Mouse (Mus musculus): ENCODE results near the gene Ubxn1.

The Ubxn1 gene

DNA sequence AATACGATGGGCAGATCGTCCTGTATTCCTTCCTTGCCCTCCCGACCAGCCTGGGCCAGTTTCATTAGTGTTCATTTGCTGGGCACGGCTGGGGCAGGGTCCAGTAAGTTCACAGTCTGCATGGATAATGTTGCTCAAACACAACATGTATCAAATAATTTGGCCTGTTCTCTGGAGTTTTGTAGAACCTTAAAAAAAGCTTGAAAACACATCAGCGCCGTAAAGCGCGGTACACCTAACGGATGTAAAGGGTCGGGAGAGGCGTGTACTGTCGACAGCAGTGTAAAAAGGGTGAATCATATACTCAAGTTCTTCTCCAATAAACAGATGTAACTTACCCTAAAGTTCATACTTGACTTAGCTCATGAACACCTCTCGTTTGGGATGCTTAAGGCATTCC is 27.3 kb downstream of the Ubxn1 start:
- DNase-seq (ENCODE audit: extremely low spot score): no peak

DNA sequence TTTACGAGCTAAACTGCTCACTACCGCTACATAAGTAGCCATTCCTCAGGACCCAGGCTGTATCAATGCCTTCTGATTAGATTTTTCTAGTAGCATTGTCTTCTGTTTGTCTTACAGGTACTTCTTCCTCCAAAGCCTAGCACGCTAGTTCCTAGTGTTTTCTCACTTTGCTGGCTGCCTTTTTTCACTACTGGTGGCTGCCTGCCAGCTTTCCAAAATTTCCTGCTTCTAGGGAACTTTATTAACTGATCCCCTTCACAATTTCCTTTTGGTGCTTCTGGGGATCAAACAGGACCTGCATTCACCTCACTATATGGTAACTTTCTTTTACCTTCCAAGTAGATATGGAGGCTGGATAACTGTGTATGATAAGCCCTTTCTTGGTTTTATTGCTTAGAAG is 27.8 kb downstream of the Ubxn1 start:
- DNase-seq (ENCODE audit: extremely low spot score): no peak

DNA sequence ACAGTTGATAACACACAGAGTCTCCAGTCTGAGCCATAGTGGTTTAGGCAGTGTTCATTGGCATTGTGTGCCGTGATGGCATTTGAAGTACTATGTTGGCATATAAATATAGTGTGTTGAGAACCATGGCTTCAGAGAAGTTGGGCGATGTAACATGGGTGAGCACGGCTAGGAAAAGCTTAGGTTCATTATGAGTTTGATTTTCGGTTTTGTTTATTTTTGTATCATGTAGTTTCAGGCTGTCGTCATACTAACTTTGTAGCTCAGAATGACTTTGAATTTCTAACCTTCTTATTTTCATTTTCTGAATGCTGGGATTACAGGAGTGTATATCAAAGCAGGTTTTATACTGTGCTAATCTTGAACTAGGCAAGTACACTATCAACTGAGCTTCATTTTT is 32.1 kb downstream of the Ubxn1 start:
- DNase-seq (ENCODE audit: extremely low spot score): no peak

DNA sequence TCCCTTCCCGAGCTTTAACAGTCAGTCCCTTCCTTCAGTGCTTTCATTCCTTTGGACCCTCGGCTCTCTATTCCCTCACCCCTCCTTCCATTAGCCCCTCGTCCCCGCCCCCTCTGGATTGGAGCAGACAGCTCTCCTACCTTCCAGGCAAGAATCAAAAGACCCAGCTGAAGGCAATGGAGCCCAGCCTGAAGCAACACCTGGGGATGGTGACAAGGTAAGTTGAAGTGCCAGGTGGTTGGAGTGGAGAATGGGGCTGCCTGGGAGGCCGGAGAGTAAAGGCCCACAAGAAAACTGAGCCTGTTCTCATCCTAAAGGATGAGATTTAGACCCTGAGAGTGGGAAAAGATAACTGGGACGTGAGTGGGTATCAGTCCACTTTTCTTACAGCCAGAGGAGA is 37.2 kb downstream of the Ubxn1 start:
- DNase-seq (ENCODE audit: extremely low spot score): no peak

DNA sequence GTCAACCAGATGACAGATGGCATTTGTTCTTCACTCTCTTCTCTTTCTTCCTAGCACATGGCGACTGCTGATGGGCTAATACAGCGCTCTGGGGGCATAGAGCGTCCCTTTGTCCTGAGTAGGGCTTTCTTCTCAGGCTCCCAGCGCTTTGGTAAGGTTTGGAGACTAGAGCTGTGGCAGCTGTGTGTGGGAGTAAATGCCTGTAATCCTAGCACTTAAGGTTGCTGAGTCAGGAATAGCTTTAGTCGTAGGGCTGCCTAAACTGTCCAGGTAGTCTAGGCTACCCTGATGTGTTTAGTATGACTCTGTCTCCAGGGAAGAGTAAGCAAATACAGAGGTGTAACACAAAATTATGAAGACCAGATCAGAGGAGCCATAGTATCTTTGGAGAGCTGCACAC is 40.5 kb downstream of the Ubxn1 start:
- no peak for DNase-seq (ENCODE audit: extremely low spot score)

DNA sequence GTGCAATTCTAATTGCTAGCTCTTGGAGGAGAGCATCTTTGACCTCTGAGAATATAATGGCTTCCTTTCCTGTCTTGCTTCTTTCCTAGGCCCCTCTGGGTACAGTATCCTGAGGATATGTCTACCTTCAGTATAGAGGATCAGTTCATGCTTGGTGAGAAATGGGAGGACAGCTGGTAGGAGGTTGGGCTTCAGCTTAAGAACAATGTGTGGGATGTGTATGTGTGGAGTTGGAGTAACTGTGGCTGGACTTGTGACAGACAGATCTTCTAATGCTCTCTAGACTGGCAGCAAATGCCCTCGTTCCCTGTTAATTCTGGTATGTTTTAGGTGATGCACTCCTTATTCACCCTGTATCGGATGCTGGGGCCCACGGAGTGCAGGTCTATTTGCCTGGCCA is 42.9 kb downstream of the Ubxn1 start:
- no peak for DNase-seq (ENCODE audit: extremely low spot score)

- no peak for DNase-seq (ENCODE audit: extremely low spot score)
Measured at GRCm38 (mm10) chr19:8919000-8919399, 47.7 kb downstream of the Ubxn1 start.

DNA sequence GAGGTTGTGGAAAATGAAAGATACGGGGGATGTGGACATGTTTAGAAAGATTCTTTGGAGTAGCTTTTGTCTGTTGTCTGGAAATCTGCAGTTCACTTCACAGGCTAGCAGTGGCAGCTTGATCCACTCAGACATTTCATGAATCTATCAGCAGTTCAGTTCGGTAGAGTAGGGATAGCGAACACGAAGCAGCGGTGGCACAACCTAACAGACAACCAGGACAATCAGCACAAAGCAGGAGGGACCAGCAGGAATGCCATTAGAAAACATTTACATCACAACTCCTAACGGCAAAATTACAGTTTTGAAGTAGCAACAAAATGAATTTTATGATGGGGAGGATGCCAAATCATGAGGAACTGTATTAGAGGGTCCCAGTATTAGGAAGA is 48.4 kb downstream of the Ubxn1 start:
- DNase-seq (ENCODE audit: extremely low spot score): no peak

DNA sequence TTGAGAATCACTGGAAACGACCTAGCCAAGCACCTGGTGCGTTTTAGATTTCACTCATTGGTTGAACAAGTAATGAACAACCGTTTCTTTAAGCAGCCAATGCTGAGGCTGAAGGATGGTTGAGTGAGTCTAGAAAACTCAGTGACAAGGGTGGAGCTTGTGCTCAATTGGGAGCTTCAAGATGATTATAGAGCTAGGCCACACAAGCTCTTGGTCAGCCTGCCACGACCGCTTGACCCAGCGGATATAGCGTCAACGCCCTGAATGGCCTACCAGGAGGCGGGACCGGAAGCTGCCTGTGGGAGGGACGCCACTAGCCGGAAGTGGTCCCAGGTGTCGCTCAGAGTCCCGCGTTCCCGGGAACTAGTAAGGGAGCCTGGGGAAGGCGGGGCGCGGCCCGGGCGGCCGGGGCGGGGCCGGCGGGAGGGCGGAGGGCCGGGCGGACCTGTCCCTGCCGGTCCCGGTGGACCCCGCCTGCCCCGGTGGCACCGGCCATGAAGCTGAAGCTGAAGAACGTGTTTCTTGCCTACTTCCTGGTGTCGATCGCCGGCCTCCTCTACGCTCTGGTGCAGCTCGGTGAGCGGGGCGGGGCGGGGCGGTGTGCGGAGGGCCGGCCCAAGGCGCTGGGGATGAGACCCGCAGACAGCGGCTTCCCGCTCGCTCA is 48.9 kb downstream of the Ubxn1 start, which contains the start of gene B3gat3:
Gene B3gat3, plus strand, starts transcription at position 302 of the 664 bp plus-strand sequence.
- peak; percentile 96 for DNase-seq (ENCODE audit: extremely low spot score)

DNA sequence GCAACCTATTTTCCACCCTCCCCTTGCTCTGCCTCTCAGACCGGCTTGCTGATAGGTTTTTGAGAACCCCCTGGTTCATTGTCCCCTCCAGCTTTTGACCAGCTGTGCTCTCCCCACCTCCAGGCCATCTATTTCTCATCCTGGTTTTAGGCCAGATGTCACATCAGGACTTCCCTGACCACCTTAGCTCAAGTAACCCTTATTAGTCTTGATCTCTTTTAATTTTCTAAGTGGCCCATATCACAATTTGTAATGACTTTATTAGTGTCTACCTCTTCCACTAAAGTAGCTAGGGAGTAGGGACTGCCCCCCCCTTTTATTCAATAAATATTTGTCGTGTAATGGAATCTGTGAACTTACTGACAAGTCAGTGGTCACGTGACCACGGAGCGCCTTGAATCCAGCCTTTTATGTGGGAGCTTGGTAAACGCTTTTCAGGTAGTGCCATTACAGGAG is 49.6 kb downstream of the Ubxn1 start:
- DNase-seq (ENCODE audit: extremely low spot score): peak; percentile 49

DNA sequence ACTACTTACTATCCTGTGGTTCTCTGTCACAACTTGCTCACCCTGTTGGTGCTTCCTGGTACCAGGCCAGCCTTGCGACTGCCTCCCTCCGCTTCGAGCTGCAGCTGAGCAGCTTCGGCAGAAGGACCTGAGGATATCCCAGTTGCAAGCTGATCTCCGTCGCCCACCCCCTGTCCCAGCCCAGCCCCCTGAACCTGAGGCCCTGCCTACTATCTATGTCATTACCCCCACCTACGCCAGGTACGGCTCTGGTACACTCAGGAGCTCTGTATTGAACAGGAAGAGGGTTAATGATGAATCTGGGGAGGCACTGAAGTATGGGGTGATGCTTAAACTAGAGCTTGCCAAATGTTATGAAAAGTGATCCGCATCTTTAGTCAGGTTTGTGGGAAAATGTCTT is 50.4 kb downstream of the Ubxn1 start:
- DNase-seq (ENCODE audit: extremely low spot score): no peak

Data from embryo, embryonic 9.5 days (tissue).